Mouse (Mus musculus): ENCODE data around the gene Prune1. TPM values are rescaled to one million over a fixed set of nuclear protein-coding genes. Genes with fewer than 3 reads are reported as not detected.

Prune1 gene
- polyA plus RNA-seq, 1 experiment from 2014 or later = 16.5 TPM

DNA sequence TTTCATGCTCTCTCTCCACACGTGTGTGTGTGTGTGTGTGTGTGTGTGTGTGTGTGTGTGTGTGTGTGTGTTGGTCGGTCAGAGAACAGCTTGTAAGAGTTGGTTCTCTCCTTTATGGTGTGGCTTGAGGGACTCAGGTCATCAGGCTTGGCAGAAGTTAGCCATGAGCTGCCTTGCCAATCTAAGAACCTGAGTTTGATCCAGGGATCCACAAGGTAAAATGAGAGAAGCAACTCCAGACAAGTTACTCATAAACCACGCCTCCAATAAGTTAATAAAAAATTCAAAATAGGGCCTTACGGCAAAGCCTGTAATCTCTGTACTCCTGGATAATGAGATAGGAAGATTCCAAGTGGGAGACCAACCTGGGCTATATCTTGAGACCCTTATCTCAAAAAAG, 73.6 kb downstream of the Prune1 start:
- Histone ChIP-seq H3K9ac (ENCODE audit: low read length) (no peak overlapping the region), H3K9me3 (ENCODE audit: control insufficient read depth, low read length) (no peaks in the 10 kb centered on the region), H3K36me3 (ENCODE audit: control insufficient read depth, insufficient read depth, low read length) (peaks cover 45% of the 10 kb centered on the region), H3K4me2 (ENCODE audit: low read length) (no peak overlapping the region), H3K27me3 (replicated peaks; ENCODE audit: control insufficient read depth, insufficient read depth, low read length) (no peaks in the 10 kb centered on the region), H3K27ac (ENCODE audit: low read depth) (no peak overlapping the region), H3K4me3 (ENCODE audit: low read depth, low read length) (no peak overlapping the region), H3K4me1 (replicated peaks; ENCODE audit: control insufficient read depth, insufficient read depth, low read length) (no peaks in the 10 kb centered on the region)
- ATAC-seq (replicated peaks; ENCODE audit: low FRiP score, low TSS enrichment, low read depth) = no peak
- DNase-seq (ENCODE audit: low spot score) = no peak
- 96% methylated on average over 4 of the region's 4 CpGs for WGBS

DNA sequence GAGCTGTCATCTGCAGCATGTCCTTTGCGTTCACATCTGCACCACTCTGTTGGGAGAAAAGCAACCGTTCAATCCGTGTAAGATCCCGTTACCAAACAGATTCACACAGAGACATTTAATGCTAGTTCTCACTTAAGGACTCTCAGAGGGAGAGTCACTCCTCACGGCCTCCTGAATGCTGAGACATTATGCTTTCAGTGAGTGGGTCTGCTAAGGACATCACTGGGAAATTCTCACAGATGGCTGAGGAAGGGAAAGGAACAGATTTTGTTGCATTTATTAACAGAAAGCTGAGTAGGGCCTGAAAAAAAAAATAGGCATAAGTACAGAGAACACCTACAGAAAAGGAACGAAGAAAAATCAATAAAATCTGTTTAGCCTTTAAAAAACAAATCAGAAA, 78.0 kb downstream of the Prune1 start:
- no peak overlapping the region for H3K9ac ChIP-seq (ENCODE audit: low read length)
- H3K27ac ChIP-seq (ENCODE audit: low read depth) = no peak overlapping the region
- peaks cover 88% of the 10 kb centered on the region for H3K36me3 ChIP-seq (ENCODE audit: control insufficient read depth, insufficient read depth, low read length)
- H3K9me3 ChIP-seq (ENCODE audit: control insufficient read depth, low read length) = no peaks in the 10 kb centered on the region
- DNase-seq (ENCODE audit: low spot score) (no peak), ATAC-seq (replicated peaks; ENCODE audit: low FRiP score, low TSS enrichment, low read depth) (no peak)
- no peaks in the 10 kb centered on the region for H3K27me3 ChIP-seq (replicated peaks; ENCODE audit: control insufficient read depth, insufficient read depth, low read length)
- no peak overlapping the region for H3K4me2 ChIP-seq (ENCODE audit: low read length)
- no peaks in the 10 kb centered on the region for H3K4me1 ChIP-seq (replicated peaks; ENCODE audit: control insufficient read depth, insufficient read depth, low read length)
- 90% methylated on average over 6 of the region's 6 CpGs for WGBS
- H3K4me3 ChIP-seq (ENCODE audit: low read depth, low read length) = no peak overlapping the region

Other genes with a start within 250 kb of the Prune1 start
- 237 and 260 TPM in 2 replicates for gene Psmd4, start 239.5 kb downstream of the Prune1 start, polyA plus RNA-seq (2014; fragmentation: Nextera tagmentation; extraction: Ambion mirVana)
- 12.5 and 16.0 TPM in 2 replicates for gene Pip5k1a, start 175.1 kb downstream of the Prune1 start, polyA plus RNA-seq (2014; fragmentation: Nextera tagmentation; extraction: Ambion mirVana)
- 143 and 149 TPM in 2 replicates for gene Vps72, start 171.1 kb downstream of the Prune1 start, polyA plus RNA-seq (2014; fragmentation: Nextera tagmentation; extraction: Ambion mirVana)
- gene Tmod4, start 157.6 kb downstream of the Prune1 start, polyA plus RNA-seq (2014; fragmentation: Nextera tagmentation; extraction: Ambion mirVana) = 0.91 and 1.7 TPM in 2 replicates
- 70.3 and 72.9 TPM in 2 replicates for gene Scnm1, start 148.1 kb downstream of the Prune1 start, polyA plus RNA-seq (2014; fragmentation: Nextera tagmentation; extraction: Ambion mirVana)
- gene Lysmd1, start 148.0 kb downstream of the Prune1 start, polyA plus RNA-seq (2014; fragmentation: Nextera tagmentation; extraction: Ambion mirVana) = 8.0 and 10.1 TPM in 2 replicates
- gene Tnfaip8l2, start 139.7 kb downstream of the Prune1 start, polyA plus RNA-seq (2014; fragmentation: Nextera tagmentation; extraction: Ambion mirVana) = 3.2 TPM in 2 replicates
- gene Sema6c, start 121.6 kb downstream of the Prune1 start, polyA plus RNA-seq (2014; fragmentation: Nextera tagmentation; extraction: Ambion mirVana) = 4.8 and 5.3 TPM in 2 replicates
- 10.8 and 10.9 TPM in 2 replicates for gene Gabpb2, start 64.2 kb downstream of the Prune1 start, polyA plus RNA-seq (2014; fragmentation: Nextera tagmentation; extraction: Ambion mirVana)
- 92.6 and 98.7 TPM in 2 replicates for gene Cdc42se1, start 53.3 kb downstream of the Prune1 start, polyA plus RNA-seq (2014; fragmentation: Nextera tagmentation; extraction: Ambion mirVana)
- 38.5 and 38.9 TPM in 2 replicates for gene Mllt11, start 49.9 kb downstream of the Prune1 start, polyA plus RNA-seq (2014; fragmentation: Nextera tagmentation; extraction: Ambion mirVana)
- 0.26 and 0.40 TPM in 2 replicates for gene Gm128, start 40.5 kb downstream of the Prune1 start, polyA plus RNA-seq (2014; fragmentation: Nextera tagmentation; extraction: Ambion mirVana)
- gene Bnipl, start 30.9 kb downstream of the Prune1 start, polyA plus RNA-seq (2014; fragmentation: Nextera tagmentation; extraction: Ambion mirVana) = 1.0 and 1.7 TPM in 2 replicates
- gene Mindy1, start 731 bp downstream of the Prune1 start, polyA plus RNA-seq (2014; fragmentation: Nextera tagmentation; extraction: Ambion mirVana) = 38.5 and 39.8 TPM in 2 replicates
- gene Anxa9, start 25.1 kb upstream of the Prune1 start, polyA plus RNA-seq (2014; fragmentation: Nextera tagmentation; extraction: Ambion mirVana) = 1.5 and 1.6 TPM in 2 replicates
- 130 and 143 TPM in 2 replicates for gene Cers2, start 32.7 kb upstream of the Prune1 start, polyA plus RNA-seq (2014; fragmentation: Nextera tagmentation; extraction: Ambion mirVana)
- gene Setdb1, start 75.1 kb upstream of the Prune1 start, polyA plus RNA-seq (2014; fragmentation: Nextera tagmentation; extraction: Ambion mirVana) = 45.2 and 51.3 TPM in 2 replicates
- gene 4930558C23Rik, start 120.8 kb upstream of the Prune1 start, polyA plus RNA-seq (2014; fragmentation: Nextera tagmentation; extraction: Ambion mirVana) = not detected in 2 replicates
- 31.0 and 37.1 TPM in 2 replicates for gene Arnt, start 152.3 kb upstream of the Prune1 start, polyA plus RNA-seq (2014; fragmentation: Nextera tagmentation; extraction: Ambion mirVana)
- 8.1 and 9.3 TPM in 2 replicates for gene Ctsk, start 217.2 kb upstream of the Prune1 start, polyA plus RNA-seq (2014; fragmentation: Nextera tagmentation; extraction: Ambion mirVana)
- gene Ctss, start 244.7 kb upstream of the Prune1 start, polyA plus RNA-seq (2014; fragmentation: Nextera tagmentation; extraction: Ambion mirVana) = 22.4 and 26.6 TPM in 2 replicates

Measured in intestine, embryonic 14.5 days (tissue).